Mouse (Mus musculus) forelimb bud, embryonic 11.5 days (tissue): ENCODE measurements at regions not wholly inside any gene's neighbourhood (a gene's known extent, or its start where the extent isn't known, plus 50 kb on each side); places are given as distances from the start of the nearest gene placed in this dataset.

ENCODE experiments used
- DNase-seq: peaks from one replicate; pipeline ENCODE4 v3.0.0-alpha.2; 2012; ENCODE audit warnings: low read depth, low spot score

DNA sequence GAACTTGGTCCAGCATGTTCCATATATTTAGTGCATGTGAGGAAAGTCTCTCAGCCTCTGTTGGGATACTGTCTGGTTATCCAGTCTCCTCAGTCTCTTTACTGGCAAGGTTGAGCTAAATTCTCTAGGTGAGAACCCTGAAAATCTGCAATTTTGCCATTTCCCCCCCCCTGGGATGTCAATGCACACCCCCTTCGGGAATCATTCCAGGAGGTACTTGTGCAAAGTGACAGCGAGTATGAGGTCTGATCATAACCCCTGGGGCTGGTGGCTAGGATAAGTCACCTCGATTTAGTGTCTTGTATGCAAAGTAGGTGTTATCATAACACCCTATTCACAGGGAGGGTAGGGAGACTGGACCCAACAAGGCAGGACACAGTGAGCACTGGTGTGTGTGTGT is 148.3 kb upstream of the Irf2bp2 start:
- no peak for DNase-seq

- DNase-seq: no peak
Observed at GRCm38 (mm10) chr8:126741031-126741430, 147.2 kb upstream of the Irf2bp2 start.

GRCm38 (mm10) chr8:126739768-126740167 is 146.0 kb upstream of the Irf2bp2 start:
- no peak for DNase-seq

- DNase-seq: no peak
Observed at GRCm38 (mm10) chr8:126737032-126737431, 143.2 kb upstream of the Irf2bp2 start.

DNA sequence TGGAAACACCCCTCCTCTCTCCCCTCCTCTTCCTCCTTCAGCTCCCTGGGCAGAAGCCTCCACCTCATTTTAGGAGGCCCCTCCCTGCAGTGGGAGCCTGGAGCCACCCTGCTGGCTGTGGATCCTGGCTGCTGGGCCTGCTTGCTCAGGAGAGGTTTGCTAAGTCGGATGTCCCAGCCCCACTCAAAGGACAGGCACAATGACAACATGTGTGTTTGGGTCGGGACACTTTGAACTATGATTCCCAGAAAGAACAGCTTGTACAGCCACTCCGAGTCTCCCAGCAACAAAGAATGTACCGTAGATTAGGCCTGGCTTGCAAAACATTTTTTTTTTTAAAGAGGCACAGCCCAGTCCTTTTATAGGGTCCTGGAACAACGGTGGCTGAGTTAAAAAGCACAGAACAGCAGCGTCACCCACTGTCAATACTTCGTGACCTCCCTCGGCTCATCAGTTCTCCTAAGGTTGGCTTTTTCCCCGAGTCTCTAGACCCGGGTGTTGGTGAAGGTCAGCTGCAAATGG is 142.7 kb upstream of the Irf2bp2 start:
- no peak for DNase-seq

- DNase-seq: peak; percentile 46
Observed at GRCm38 (mm10) chr8:126735488-126736440, 142.0 kb upstream of the Irf2bp2 start.

DNA sequence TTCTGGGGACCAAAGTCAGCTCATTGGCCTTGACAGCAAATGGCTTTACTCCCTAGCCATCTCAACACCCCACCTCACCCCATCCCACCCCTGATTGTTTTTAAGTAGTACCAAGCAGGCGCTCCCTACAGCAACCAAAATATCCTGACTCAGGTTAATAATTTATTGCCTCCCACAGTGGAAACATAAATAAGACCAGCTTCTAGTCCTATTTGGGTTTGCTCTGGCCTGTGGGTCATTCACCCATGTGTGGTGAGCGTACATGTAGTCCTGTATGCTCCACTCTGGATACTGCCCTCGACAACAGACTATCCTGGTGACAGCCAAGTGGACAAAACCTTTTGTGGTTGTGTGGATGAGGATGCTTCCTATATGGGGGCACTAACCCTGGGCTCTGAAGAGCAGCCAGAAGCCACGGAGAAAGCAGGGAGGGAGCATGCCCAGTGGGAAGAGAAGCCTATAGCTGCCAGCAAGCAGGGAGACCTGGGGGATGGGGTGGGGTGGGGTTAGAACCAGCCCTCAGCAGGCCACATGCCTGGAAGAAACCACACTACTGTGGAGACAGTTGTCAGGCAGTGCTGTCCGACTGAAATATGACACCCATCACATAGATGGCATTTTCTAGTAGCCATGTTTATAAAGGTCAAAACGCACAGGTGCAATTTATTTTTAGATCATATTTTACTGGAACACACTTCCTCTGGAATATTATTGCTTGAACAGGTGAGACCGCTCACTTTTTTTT is 141.1 kb upstream of the Irf2bp2 start:
- DNase-seq: no peak

GRCm38 (mm10) chr8:126733779-126734178 is 140.0 kb upstream of the Irf2bp2 start:
- no peak for DNase-seq

DNA sequence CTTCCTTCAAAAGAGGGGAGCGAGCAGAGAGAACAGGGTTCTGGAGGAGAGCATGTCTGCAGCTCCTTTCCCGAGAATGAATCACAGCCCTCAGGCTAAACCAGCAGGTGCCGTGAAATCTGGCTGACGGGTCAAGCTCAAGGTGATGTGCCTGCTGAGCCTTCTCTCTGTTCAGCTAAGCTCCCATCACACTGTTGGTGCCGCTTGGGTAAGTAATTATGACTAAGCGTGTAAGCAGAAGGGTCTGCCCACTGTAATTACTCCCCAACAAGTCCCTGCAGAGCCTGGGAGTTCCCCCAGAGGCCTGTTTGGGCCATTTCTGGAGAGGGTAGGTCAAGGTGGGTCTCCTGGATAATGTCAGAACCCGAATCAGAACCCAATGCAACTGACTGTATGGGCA is 139.5 kb upstream of the Irf2bp2 start:
- peak; percentile 40 for DNase-seq

GRCm38 (mm10) chr8:126730017-126730631 is 136.3 kb upstream of the Irf2bp2 start:
- DNase-seq: no peak

- no peak for DNase-seq
Observed at GRCm38 (mm10) chr8:126728987-126729632, 135.3 kb upstream of the Irf2bp2 start.

DNA sequence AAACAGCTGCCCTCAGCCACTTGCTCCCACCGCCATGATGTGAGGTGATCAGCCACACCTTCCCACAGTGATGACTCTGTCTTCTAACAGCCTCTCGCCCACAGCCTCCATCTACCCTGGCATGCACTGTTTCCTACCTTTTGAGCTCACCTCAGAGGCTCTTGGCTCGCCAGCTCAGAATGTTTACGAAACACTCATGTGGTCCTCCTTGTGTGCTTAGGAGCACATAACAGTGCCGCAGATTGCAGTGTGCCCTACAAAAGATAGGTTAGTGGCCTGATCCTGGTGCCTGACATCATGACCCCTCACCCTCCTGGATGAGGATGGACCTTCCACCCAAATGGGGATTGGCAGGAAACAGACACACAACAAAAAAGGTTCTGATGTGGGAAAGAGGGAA is 134.3 kb upstream of the Irf2bp2 start:
- DNase-seq: no peak

DNA sequence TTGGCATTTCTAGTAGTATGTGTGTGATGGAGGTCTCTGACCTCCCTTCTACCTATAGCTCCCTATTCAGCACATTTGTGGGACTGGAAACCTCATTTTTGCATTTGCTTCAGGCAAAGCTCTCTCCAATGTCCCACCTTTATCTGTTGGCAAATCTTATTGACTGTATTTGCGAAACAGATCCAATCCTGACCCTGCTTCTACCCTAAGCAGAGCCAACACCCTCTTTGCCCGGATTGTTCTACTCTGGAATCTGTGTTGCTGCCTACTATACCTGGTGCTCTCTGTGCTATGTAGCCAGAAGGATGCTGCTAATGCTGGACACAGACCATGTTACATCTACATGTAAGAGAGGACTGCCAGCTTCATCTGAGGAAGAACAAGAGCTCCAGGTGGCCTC is 133.3 kb upstream of the Irf2bp2 start:
- DNase-seq: no peak

DNA sequence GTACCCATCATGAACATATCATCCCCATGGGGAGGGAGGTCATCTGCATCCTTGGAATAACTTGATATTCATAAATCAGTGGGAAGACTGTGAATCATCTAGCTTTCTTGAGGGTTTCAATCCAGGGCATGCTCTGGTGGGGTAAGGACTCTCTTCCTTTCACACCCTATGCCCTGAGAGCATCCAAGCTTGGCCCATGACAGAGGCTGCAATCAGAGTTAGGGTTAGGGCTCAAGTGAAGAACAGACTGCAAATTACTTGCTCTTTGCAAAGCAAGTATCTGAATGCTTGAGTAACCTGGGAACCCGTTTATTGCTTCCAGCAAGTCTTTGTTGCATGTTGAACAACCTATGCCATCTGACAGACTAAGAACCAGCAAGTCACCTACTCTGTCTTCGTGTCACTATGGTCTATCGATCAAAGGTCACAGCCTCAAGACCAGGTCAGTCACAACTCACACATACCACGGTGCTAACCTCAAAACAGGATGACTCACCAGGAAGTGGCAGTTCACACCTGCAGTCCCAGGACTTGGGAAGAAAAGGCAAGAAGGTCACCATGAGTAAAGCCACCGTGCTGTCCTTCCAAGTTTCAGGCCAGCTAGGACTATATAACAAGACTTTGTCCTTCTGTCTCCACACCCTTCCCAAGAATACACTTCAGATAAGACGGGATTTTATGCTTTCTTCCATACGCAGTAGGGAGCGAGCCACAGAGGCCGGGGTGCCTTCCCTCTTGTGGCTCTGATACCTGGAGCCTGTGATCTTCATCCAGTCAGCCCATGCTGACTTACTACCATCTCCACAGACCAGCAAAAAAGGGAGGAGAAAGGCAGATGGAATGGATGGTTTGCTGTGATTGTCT is 129.7 kb upstream of the Irf2bp2 start:
- no peak for DNase-seq

DNA sequence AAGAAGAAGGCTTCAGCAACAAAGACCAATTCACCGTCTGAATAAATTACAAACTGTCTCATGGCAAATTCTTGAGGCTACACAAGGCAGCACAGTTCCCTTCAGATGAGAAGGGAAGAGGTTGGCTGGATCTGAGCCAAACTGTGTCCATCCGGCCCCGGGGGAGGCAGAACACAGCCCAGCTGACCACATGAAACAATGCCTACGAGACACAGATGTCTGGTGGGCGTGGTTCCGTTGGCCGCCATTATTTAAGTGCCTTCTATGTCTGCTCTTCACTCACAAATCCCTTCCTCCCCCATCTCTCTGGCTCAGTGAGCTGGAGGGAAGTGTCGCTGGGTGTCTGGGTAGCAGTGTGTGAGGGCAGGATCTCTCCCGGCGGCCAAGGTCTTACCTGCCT is 127.8 kb upstream of the Irf2bp2 start:
- DNase-seq: no peak

- no peak for DNase-seq
Observed at GRCm38 (mm10) chr8:126720473-126721145, 126.8 kb upstream of the Irf2bp2 start.

- no peak for DNase-seq
Observed at GRCm38 (mm10) chr8:126719748-126720147, 126.0 kb upstream of the Irf2bp2 start.

DNA sequence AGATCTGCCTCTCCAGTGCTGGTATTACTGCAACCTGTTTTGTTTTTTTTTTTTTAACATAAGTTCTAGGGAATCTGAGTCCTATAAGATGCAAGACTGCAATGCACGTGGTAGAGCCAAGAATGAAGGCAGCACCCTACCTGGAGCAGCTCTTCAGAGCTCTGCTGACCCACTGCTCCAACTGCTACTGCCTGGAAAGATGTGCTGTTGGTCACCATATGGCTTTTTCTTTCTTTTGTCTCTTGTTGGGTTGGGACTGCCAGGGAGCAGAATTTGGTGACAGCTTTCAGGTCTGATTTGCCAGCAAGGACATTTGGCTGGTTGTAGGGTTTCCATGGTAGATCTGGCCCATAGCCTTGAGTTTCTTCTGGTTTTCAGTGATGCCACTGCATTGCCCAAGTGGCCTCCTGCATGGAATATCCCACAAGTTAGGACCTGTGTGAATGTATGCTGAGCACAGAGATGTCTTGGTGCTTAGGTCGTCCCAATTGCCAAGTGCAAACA is 123.9 kb upstream of the Irf2bp2 start:
- DNase-seq: no peak

- DNase-seq: no peak
Observed at GRCm38 (mm10) chr8:126715666-126716065, 121.9 kb upstream of the Irf2bp2 start.
